Mouse (Mus musculus): ENCODE data around the gene Phykpl.

Phykpl gene

DNA sequence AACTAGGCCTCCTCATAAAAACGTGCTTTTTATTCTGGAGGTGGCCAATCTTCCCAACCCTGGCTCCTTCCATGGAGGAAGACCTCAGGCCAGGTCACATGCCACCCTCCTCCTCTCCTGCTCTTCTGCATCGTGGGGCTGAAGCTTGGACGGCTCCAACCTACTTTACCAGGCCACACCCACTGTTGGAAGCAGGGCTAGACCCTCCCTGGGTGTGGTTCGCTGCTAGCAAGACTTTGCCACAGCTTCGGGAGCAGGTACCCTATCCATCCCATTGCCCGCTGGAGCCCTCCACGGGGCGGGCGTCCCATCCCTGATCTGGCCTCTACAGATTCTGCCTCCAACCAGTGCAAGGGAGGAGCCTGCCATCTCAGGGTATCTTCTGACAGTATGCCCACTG is 58.6 kb downstream of the Phykpl start:
- no peak for DNase-seq (ENCODE audit: extremely low read depth, low read depth)

DNA sequence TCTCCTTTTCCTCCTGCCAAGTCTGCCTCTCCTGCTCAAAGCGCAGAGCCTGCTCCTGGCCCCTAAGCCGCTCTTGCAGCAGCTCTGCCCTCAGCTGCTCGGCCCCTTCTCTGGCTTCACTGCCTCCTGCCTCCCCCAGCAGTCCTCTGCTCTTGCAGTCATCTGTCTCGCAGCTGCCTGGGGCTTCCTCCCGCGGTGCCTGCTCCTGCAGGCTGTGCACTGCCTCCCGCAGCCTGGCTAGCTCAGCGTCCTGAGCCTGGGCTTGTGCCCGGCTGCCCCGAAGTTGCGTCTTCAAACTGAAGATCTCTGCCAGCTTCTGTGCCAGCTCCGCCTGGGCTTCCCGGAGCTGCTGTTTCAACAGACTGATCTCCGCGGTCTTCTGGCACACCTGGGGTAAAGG is 59.2 kb downstream of the Phykpl start:
- DNase-seq (ENCODE audit: extremely low read depth, low read depth) = no peak

DNA sequence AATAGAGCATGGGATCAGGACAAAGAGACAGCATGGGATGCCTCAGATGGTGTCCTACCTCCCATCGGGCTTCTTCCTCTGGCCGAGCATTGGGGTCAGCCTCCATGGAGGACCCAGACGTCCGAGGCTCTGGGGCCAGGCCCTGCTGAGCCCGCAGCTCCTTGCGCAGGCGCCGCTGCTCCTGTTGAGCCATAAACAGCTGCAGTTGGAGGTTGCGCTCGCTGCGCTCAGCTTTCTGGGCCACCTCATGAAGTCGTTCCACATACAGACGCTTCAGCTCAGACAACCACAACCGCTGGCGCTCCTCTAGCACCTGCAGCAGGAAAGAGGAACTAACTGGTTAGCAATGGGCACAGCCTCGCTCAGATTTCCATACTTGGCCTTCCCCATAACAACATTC is 59.7 kb downstream of the Phykpl start:
- no peak for DNase-seq (ENCODE audit: extremely low read depth, low read depth)

DNA sequence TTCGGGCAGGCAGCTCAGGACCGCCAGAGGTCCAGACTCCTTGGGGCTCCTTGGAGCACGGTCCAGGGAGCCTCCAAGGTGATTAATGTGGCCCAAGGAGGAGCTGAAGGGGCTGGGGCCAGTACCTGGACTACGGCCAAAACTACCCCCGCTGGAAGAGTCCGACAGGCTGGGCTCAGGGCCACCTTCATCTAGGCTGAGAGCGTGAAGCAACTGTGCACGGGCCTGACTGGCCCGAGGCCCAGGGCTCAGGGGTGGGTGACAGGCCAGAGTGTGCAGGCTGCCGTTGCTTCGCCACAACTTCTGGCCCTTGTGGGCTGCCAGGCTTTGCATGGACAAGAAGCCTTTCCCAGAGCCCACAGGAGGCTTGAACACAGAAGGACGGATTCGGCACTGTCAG is 60.7 kb downstream of the Phykpl start:
- DNase-seq (ENCODE audit: extremely low read depth, low read depth) = no peak

DNA sequence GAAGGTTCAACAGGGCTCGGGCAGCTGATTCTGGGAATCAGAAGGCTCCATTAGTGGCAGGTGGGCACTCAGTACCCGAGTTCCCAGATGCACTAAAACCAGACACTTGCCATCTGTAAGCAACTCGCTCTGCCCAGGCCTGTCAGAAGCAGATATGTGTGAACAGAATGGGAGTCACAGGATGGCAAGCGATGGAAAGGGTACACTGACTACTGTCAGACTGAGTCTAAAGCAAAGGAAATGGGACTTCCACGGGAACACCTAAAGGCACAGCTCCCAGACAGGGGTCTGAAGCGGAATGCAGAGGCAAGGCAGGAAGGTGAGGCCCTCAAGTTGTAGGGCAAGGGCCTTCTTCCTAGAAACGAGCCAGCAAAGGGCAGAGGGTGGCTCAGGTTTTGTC is 61.7 kb downstream of the Phykpl start:
- no peak for DNase-seq (ENCODE audit: extremely low read depth, low read depth)

DNA sequence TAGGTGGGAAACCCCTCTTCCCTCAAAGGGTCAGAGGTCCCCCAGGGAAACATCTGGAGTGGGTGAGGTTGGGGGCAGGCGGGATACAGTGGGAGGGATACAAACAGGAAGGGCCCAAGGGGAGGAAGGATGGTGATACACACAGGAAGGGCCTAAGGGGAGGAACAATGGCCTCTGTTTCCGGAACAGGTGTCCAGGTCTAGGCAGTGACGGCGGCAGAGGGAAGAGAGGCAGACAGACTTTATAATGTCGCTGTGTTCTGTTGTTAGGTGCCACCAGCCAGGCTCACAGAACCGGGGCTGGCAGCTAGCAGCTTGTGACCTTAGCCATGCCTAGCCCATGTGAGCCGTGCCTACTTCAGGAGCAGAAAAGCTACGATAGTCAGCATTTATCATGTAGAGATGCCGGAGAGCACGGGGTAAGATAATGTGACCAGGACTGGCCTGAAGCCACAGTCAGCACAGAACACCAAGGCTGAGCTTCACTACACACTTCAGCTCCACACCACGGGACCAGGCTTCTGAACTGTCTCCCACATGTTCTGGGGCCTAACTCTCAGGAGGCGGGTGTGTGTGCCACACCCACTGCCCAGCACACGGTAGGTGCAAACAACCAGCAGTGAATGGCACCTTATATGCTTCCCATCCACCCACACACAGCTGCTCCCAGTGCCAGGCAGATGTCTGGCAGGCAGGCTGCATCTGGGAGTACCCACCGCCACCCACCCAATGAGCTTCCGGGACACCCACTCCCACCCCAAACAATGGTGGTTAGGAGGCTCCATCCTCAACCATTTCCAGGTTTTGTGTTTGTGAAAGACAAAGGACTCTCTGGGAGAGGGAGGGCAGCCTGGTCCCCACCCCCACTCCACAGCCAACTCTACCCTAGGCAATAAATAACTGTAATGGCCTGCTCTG is 62.5 kb downstream of the Phykpl start:
- no peak for DNase-seq (ENCODE audit: extremely low read depth, low read depth)

DNA sequence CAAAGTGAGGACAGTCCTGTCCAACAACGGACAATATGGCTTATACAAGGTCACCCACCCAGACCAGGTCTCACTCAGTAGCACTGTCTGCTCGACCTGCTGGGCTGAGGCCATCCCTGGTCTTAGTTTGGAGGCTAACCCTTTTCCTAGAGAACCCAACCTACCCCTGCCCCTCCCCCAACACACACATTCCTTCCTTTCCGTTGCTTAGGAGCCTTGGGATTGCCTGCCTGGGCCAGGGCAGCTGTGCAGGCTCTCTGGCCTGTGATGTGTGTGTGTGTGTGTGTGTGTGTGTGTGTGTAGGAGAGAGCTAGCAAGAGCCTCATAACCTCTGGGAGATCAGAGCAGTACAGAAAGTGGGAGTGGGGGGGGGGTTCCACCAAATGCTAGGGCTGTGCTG is 64.0 kb downstream of the Phykpl start:
- no peak for DNase-seq (ENCODE audit: extremely low read depth, low read depth)

DNA sequence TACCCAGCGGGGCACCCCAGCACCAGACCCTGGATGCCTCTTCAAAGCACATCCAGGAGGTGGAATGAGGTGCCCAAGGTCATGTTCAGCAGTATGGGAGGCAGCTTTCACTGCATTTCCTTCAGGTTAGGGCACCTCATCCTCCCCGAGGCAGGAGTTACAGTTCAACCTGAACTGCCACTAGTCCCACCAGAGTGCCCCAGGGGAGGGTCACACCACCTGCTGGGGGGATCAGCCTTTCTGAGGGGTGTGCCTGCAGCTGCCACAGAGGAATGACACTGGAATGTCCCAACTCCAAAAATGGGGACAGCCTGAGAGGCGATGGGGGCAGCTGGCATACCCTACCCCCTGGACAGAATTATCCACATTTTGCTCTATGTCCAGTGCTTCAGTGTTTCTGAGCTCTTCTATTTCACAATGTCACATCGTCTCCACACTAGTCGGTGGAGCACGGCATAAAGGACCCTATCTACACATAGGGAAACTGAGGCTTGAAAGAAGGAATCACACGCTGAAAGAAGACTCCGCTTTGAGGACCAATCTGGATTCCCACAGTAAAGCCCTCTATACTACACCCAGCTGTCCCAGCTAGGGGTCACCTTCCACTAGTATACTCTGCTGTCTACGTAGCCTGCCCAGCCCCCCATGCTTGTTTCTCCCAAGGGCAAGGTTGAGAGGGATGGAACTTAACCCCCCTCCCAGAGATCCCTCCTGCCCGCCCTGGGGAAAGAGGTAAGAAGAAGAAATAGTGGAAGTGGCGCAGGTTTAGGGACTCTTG is 64.7 kb downstream of the Phykpl start:
- no peak for DNase-seq (ENCODE audit: extremely low read depth, low read depth)

DNA sequence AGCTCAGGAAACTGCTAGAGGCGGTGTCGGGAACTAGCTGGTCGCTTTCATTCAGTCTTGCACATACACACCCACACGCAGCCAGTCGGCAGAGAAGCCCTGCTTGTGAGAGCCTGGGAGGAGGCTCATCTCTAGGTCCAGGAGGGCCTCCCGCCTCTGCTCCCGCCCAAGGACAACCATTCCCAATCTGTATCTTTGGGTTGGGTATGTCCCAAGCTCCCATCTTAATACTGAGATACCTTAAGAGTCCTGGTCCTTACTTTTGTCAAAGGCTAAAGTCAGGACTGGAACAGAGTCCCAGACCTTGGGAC is 65.3 kb downstream of the Phykpl start:
- DNase-seq (ENCODE audit: extremely low read depth, low read depth) = no peak

DNA sequence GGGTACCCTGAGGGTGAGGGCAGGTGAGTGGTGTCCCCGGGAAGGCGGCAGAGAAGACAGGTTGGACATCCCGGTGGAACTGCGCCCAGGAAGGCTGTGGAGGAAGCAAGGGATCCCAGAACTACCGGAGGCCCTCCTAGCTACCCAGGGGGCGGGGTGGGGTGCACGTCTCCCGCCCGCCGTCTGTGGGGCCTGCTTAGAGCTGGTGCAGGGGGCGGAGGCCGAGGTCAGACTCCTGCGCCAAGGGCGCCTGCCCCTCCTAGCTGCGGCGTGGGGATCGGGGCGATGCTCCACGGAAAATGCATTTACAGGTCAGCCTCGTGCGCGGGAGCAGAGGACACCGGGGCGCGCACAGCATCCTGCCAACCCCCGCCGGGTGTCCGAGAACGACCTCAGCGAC is 65.7 kb downstream of the Phykpl start:
- no peak for DNase-seq (ENCODE audit: extremely low read depth, low read depth)

DNA sequence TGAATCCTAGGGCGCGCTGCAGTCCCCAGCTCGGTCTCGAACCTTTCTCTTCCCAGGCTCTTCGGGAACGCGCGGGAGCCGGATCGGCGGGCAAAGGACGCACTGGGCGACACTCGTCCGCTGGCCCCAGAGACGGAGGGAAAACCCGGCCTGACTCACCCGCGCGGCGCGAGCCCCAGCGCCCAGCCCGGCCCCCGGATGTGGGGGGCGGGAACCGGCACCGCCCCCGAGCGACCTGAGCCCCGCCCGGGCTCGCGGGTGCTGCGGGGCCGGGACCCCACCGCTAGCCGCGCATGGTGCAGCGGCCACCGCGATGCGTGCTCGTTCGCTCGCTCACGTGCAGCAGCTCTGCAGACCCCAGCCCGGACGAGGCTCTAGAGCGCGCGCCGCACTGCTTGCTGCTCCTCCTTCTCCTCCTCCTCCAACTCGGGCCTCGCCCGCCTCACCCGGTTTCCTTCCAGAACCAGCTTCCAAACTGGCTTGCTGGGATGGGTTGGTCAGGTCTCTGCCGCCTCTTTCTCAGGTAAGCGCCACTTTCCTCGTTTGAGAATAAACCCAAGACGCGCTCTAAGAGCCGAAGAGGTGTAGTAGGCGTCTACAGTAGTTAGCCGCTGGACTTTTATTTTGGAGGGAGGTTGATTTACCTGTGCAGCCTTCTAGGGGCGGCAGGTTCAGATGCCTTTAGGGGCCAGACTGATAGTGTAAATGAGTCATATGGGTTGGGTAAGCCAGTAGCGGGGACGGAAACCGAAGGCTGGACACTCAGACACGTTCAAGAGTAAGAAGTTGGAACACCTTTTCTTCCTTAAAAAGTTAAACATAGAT is 66.3 kb downstream of the Phykpl start, which contains the start of the genes N4bp3 and D930048N14Rik:
Gene N4bp3 (minus strand): TSS at position 152 of the 825 bp plus-strand sequence.
Gene D930048N14Rik (plus strand): TSS at position 264 of the 825 bp plus-strand sequence.
- DNase-seq (ENCODE audit: extremely low read depth, low read depth) = no peak

DNA sequence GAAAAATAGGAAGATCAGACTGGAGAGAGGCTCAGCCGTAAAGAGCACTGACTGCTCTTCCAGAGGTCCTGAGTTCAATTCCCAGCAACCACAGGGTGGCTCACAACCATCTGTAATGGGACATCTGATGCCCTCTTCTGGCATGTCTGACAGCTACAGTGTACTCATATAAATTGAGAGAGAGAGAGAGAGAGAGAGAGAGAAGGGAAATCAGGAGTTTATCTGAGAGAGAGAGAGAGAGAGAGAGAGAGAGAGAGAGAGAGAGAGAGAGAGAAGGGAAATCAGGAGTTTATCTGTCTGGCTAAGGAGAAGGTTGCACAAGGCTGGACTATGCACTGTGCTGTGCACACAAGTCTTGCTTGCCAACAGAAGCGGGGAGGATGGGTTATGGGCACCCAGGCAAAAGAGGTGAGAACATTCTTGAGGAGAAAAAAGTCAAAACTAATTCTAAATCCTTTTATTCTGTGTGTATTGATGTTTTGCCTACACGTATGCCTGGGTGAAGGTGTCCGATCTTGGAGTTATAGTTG is 68.4 kb downstream of the Phykpl start:
- DNase-seq (ENCODE audit: extremely low read depth, low read depth) = no peak

DNA sequence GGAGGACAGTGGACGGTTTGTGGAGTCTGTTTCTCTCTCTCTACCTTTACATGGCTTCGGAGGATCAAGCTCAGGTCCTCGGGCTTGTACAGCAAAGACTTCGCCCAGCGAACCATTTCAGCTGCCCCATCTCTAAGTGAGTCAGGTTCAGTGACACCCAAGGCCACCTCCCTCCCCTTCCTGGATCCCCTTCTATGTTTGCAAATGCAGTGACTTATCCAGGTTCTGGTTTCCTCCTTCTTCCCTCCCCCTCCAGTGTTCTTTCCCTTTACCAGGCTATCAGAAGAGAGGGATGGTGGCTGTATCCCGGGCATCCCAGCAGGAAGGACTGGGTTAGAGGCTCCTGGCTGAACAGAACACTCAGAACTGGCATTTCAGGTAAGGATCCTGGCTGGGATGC is 69.2 kb downstream of the Phykpl start:
- no peak for DNase-seq (ENCODE audit: extremely low read depth, low read depth)

Measured in MEL-GATA-1-ER (cell line).